Mouse (Mus musculus) kidney, embryonic 16.5 days (tissue): ENCODE data around the gene Klhl3. TPM values are rescaled to one million over a fixed set of nuclear protein-coding genes. Genes with fewer than 3 reads are reported as not detected.
A peak's percentile ranks its signal among the peaks of the same experiment; 100 is the strongest.
"Not testable (repeated sequence)": the region's sequence is repeated elsewhere in the genome, so short reads cannot be mapped to it uniquely, and the experiment has no call there.

Experiments used
- ATAC-seq: fragments of 200-750 bp; cut with Nextera tagmentation; 2 replicates; pipeline ENCODE4 v1.8.0; 2017; ENCODE audit warnings: moderate TSS enrichment; ENCODE audit not compliant: low FRiP score, low TSS enrichment
- H3K27ac ChIP-seq: fragments of 300-500 bp; sonication (generic); 2 replicates; pipeline ENCODE4 v1.5.1; 2014; ENCODE audit warnings: low read length
- H3K27me3 ChIP-seq: fragments of 300-500 bp; sonication (generic); 2 replicates; pipeline ENCODE4 v1.6.1; 2014; ENCODE audit warnings: low read length, control low read depth, mixed read lengths; ENCODE audit not compliant: insufficient read depth
- H3K36me3 ChIP-seq: fragments of 300-500 bp; sonication (generic); 2 replicates; pipeline ENCODE4 v1.6.1; 2014; ENCODE audit warnings: low read length, control low read depth, mixed read lengths; ENCODE audit not compliant: insufficient read depth
- H3K4me1 ChIP-seq: fragments of 300-500 bp; sonication (generic); 2 replicates; pipeline ENCODE4 v1.6.1; 2014; ENCODE audit warnings: low read length, control low read depth, mixed read lengths; ENCODE audit not compliant: insufficient read depth
- H3K4me2 ChIP-seq: fragments of 300-500 bp; sonication (generic); replicated peaks from 2 replicates; pipeline ENCODE4 v1.6.1; 2014; ENCODE audit warnings: low read depth, low read length
- H3K4me3 ChIP-seq: fragments of 300-500 bp; sonication (generic); 2 replicates; pipeline ENCODE4 v1.5.1; 2014; ENCODE audit warnings: mild to moderate bottlenecking, low read length
- H3K9ac ChIP-seq: fragments of 300-500 bp; sonication (generic); replicated peaks from 2 replicates; pipeline ENCODE4 v1.6.1; 2014; ENCODE audit warnings: low read length
- H3K9me3 ChIP-seq: fragments of 300-500 bp; sonication (generic); 2 replicates; pipeline ENCODE4 v1.6.1; 2016; ENCODE audit warnings: low read length, control low read depth
- WGBS: fragments of 180-500 bp; shearing (Covaris S2); extraction: QIAGEN DNeasy Blood & Tissue Kit; methylation state at CpG from one replicate; pipeline ENCODE4 v1.1.7; 2014; 5-methylcytosine and 5-hydroxymethylcytosine counted together
- polyA plus RNA-seq: library from polyadenylated mRNA; unstranded; fragments of >200 nt; fragmentation: Nextera tagmentation; extraction: Ambion mirVana; gene quantifications from 2 replicates; pipeline ENCODE4 v1.2.1, GENCODE M21; 2015

Gene Klhl3
- polyA plus RNA-seq, 1 experiment from 2014 or later = 8.2 TPM

DNA sequence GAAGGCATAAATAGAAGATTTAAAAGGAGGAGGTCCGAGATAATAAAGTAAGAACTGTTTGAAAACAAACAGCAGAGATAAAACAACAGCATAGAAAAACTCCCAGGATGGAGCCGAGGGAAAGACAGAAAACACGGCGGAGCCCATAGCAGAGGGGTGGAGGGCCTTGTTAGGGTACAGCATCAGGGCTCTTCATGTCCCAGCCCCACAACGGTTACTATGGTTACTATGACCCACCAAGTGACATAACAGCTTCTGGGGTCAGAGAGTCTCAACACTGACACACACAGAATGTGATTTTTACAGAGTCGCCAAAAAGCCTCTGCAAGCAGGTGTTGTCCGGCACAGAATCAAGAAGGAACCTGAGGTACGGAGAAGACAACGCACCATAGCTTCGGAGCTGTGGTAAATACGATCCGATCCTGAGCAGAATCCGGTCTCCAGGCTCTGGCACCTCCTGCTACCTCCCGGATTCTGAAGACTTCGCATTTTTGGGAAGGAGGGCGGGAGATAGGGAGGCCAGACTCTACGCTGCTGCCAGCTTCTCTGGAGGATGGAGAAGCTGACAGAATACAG, 35.0 kb upstream of the Klhl3 start:
- WGBS = 2% methylated on average over 17 of the region's 17 CpGs
- no peaks in the 10 kb centered on the region for H3K36me3 ChIP-seq
- no peaks in the 10 kb centered on the region for H3K27me3 ChIP-seq
- H3K4me1 ChIP-seq = peaks cover 13% of the 10 kb centered on the region; the same call in 1 of the 2 replicates
- peak overlapping the region; percentile 44 for H3K4me3 ChIP-seq
- H3K9ac ChIP-seq = peak overlapping the region; percentile 60
- peaks cover 2% of the 10 kb centered on the region for H3K9me3 ChIP-seq
- peak overlapping the region; percentile 87 for H3K4me2 ChIP-seq
- peak; percentile 93 for ATAC-seq
- peak overlapping the region; percentile 53 for H3K27ac ChIP-seq

DNA sequence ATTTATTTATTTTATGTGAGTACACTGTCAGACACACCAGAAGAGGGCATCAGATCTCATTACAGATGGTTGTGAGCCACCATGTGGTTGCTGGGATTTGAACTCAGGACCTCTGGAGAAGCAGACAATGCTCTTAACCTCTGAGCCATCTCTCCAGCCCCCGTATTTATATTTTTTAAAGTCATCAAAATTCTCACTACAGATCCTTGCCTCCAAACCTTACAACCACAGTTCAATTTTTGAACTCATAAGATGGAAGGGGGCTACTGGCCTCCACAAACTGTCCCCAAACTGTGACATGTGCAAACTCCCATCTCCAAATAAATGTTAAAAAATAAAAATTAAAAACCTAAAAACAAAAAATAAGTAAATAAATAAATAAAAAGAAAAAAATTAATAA, 34.4 kb upstream of the Klhl3 start:
- Histone ChIP-seq H3K4me3 (no peak overlapping the region), H3K4me2 (no peak overlapping the region), H3K4me1 (peaks cover 13% of the 10 kb centered on the region; the same call in 1 of the 2 replicates), H3K9ac (no peak overlapping the region), H3K27ac (no peak overlapping the region), H3K27me3 (no peaks in the 10 kb centered on the region), H3K36me3 (no peaks in the 10 kb centered on the region), H3K9me3 (peaks cover 2% of the 10 kb centered on the region)
- no peak for ATAC-seq
- WGBS = 87% methylated on average over 1 of the region's 1 CpGs

GRCm38 (mm10) chr13:58146603-58147002, 33.2 kb upstream of the Klhl3 start:
- H3K4me2 ChIP-seq, H3K9me3 ChIP-seq, H3K4me3 ChIP-seq, ATAC-seq, H3K9ac ChIP-seq, H3K36me3 ChIP-seq, H3K27me3 ChIP-seq, H3K27ac ChIP-seq: not testable (repeated sequence)
- H3K4me1 ChIP-seq = peaks cover 13% of the 10 kb centered on the region; the same call in 1 of the 2 replicates
- 95% methylated on average over 8 of the region's 8 CpGs for WGBS

DNA sequence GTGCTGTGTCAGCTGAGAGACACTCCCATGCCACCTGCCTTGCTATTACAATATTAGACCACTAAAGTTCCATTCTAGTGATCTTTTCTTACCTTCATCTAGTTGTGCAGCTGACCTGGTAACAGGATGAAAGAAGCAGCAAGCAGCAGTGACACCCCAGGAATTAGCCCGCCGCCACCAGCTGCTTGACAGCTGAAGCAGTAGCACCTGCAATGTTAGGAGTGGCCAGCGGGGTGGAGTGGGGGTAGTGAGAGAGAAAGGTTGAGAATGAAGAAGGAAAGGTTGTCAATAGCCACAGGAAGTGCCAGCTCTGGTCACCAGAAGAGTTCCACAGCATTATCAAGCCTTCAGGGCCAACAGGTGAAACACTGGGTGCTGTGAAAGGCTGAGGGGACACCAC, 18.3 kb upstream of the Klhl3 start:
- 56% methylated on average over 3 of the region's 3 CpGs for WGBS
- Histone ChIP-seq H3K27me3 (no peaks in the 10 kb centered on the region), H3K9ac (no peak overlapping the region), H3K4me3 (no peak overlapping the region), H3K27ac (no peak overlapping the region), H3K36me3 (no peaks in the 10 kb centered on the region), H3K4me1 (peaks cover 8% of the 10 kb centered on the region; the same call in 1 of the 2 replicates), H3K4me2 (no peak overlapping the region), H3K9me3 (0 out of 2 replicates have a peak, but pooled peaks cover 3% of the 10 kb centered on the region)
- ATAC-seq = no peak

- H3K4me1 ChIP-seq = peaks cover 22% of the 10 kb centered on the region
- no peaks in the 10 kb centered on the region for H3K9me3 ChIP-seq
- peak overlapping the region; percentile 100 for H3K9ac ChIP-seq
- peak overlapping the region; percentile 74 for H3K4me2 ChIP-seq
- WGBS = 16% methylated on average over 4 of the region's 4 CpGs
- H3K36me3 ChIP-seq = peaks cover 3% of the 10 kb centered on the region; the same call in 1 of the 2 replicates
- H3K4me3 ChIP-seq = peak overlapping the region; percentile 92
- no peaks in the 10 kb centered on the region for H3K27me3 ChIP-seq
- H3K27ac ChIP-seq = peak overlapping the region; percentile 98
- no peak for ATAC-seq
Measured at GRCm38 (mm10) chr13:58129687-58130246, 16.4 kb upstream of the Klhl3 start.

- H3K4me2 ChIP-seq = peak overlapping the region; percentile 74
- H3K4me1 ChIP-seq = peaks cover 27% of the 10 kb centered on the region
- under 1% methylated on average over 73 of the region's 83 CpGs for WGBS
- peak overlapping the region; percentile 100 for H3K9ac ChIP-seq
- no peaks in the 10 kb centered on the region for H3K27me3 ChIP-seq
- ATAC-seq = peak; percentile 98
- peaks cover 3% of the 10 kb centered on the region; the same call in 1 of the 2 replicates for H3K36me3 ChIP-seq
- H3K4me3 ChIP-seq = peak overlapping the region; percentile 92
- H3K9me3 ChIP-seq = no peaks in the 10 kb centered on the region
- H3K27ac ChIP-seq = peak overlapping the region; percentile 98
Measured at GRCm38 (mm10) chr13:58128768-58129671, 15.6 kb upstream of the Klhl3 start.

GRCm38 (mm10) chr13:58128396-58128767, 15.0 kb upstream of the Klhl3 start, which contains the start of gene Hnrnpa0:
Gene Hnrnpa0, minus strand, starts transcription at chr13:58128556.
- peak; percentile 94 for ATAC-seq
- no peaks in the 10 kb centered on the region for H3K9me3 ChIP-seq
- WGBS = under 1% methylated on average over 29 of the region's 62 CpGs
- peaks cover 3% of the 10 kb centered on the region; the same call in 1 of the 2 replicates for H3K36me3 ChIP-seq
- no peaks in the 10 kb centered on the region for H3K27me3 ChIP-seq
- peak within 1 kb of the TSS; percentile 78 for H3K4me2 ChIP-seq
- H3K27ac ChIP-seq = peak within 1 kb of the TSS; percentile 98
- H3K4me1 ChIP-seq = peaks cover 33% of the 10 kb centered on the region
- peak within 1 kb of the TSS; percentile 92 for H3K4me3 ChIP-seq
- H3K9ac ChIP-seq = peak within 1 kb of the TSS; percentile 100

GRCm38 (mm10) chr13:58127766-58128361, 14.5 kb upstream of the Klhl3 start:
- Histone ChIP-seq H3K36me3 (peaks cover 3% of the 10 kb centered on the region; the same call in 1 of the 2 replicates), H3K4me3 (peak overlapping the region; percentile 92), H3K4me1 (peaks cover 39% of the 10 kb centered on the region), H3K27me3 (no peaks in the 10 kb centered on the region), H3K9me3 (no peaks in the 10 kb centered on the region), H3K9ac (peak overlapping the region; percentile 100), H3K4me2 (peak overlapping the region; percentile 78), H3K27ac (peak overlapping the region; percentile 98)
- under 1% methylated on average over 60 of the region's 81 CpGs for WGBS
- peak; percentile 19 for ATAC-seq
